In genomic region chr9:118768596-118768995, GRCm38 (mm10) we compare ENCODE assay signal across 14 mouse cellular contexts.
"Had no signal": no experiment of that assay in that cellular context is flagged by ENCODE, and none has a peak within 500 bp of the region (broad histone marks: within the 10 kb centered on the region; RNA-seq: fewer than 3 reads in every experiment).

No protein-coding gene starts in this region.

- H3K4me3 ChIP-seq: layer of hippocampus, adult 2 months; limb, embryonic 12.5 days; liver, embryonic 13.5 days; midbrain, embryonic 13.5 days; myocyte; neural tube, embryonic 15.5 days had no signal

- DNase-seq: kidney, postnatal 10 days; kidney, postnatal 4 days; liver; liver, embryonic 13.5 days; lung, adult 18-20 months; right cerebral cortex, postnatal 4 days; spleen, adult 18-20 months; thymus, adult 18-20 months; thymus, postnatal 14 days had no signal

- H3K36me3 ChIP-seq: limb, embryonic 12.5 days; liver, embryonic 13.5 days; midbrain, embryonic 13.5 days; neural tube, embryonic 15.5 days had no signal

- H3K9me3 ChIP-seq: limb, embryonic 12.5 days; liver, embryonic 13.5 days; midbrain, embryonic 13.5 days; neural tube, embryonic 15.5 days had no signal

- H3K9ac ChIP-seq: limb, embryonic 12.5 days; liver, embryonic 13.5 days; midbrain, embryonic 13.5 days; neural tube, embryonic 15.5 days had no signal

- H3K27me3 ChIP-seq: limb, embryonic 12.5 days; liver, embryonic 13.5 days; midbrain, embryonic 13.5 days; neural tube, embryonic 15.5 days had no signal

- H3K4me2 ChIP-seq: limb, embryonic 12.5 days; liver, embryonic 13.5 days; midbrain, embryonic 13.5 days; neural tube, embryonic 15.5 days had no signal

- H3K4me1 ChIP-seq: liver, embryonic 13.5 days had no signal

- ATAC-seq: midbrain, embryonic 13.5 days had no signal

- H3K27ac ChIP-seq: layer of hippocampus, adult 2 months; limb, embryonic 12.5 days; liver, embryonic 13.5 days; midbrain, embryonic 13.5 days; neural tube, embryonic 15.5 days had no signal
